Mouse (Mus musculus) mouse embryonic stem cell (cell line): Measurements from ENCODE around the gene Dpyd.

Source experiments
- in situ Hi-C, 2 experiments: fragments of 300-500 bp; cut with MboI; formaldehyde crosslinking; loops; 1 replicate in 1 of 2; 3 replicates in 1 of 2; pipeline ENCODE4 v1.14.3; 2019 to 2020; ENCODE audit warnings: low sequenced_read_pairs in 2 of 2, low pct_unique_long_range_greater_than_20kb in 1 of 2, mixed read lengths in 1 of 2; ENCODE audit not compliant: unreplicated experiment in 1 of 2

The Dpyd gene

DNA sequence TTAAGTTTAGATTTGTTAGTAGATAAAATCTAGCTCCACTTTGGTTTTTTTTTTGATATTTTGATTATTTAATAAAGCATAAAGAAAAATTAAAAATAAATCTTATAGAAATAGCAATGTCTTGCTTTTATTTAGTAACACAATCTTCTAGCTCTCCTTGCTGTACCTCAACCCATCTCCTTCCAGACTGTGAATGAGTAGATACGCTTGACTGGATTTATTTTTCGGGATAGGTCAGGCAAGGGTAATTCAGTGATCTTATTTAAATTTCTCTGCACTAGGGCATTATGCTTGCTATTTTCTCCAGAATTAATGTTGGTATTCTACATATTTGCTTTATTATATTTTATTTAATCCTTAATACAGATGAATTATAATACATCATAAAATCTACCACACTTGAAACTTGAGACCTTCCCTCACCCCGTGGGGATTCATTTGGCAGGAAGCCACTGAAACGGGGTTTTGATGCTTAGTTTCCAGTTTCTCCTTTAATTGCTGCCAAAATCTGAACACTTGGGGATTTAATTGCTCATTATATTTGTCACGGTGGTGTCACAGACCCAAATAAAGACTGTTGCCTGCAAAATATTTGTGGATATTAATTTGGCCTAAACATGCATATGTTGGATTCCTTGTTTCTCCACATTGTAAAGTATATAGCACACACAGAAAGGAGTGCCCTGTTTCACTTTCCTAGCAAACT lies 102.2 kb downstream of the Dpyd start:
- in situ Hi-C loops = no loop called here

DNA sequence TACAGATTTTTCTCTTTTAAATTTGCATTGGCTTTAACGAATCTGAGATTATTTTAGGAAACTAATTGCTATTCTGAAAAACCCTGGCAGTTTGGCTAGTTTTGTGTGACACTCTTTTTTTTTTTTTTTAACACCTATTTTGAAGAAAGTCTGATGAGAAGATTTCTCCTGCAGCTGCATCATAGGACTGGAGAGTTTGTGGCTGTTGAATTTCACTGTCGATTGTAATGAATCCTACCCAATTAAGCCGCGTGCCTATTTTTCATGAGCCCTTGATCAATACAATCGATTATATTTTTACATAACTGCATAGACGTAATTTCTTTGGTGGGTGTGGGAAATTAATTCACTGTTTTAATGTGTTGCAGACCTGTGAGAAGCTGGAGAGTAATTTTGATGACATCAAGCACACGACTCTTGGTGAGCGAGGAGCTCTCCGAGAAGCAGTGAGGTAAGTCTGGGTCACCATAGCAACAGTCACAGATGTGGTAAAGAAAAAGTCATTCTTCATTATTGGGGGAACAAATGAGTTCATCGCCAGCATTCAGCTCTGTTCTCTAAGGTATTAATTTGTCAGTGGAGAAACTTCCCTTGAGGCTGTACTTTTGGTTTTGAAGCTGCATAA lies 112.3 kb downstream of the Dpyd start:
- in situ Hi-C loops = no loop called here

DNA sequence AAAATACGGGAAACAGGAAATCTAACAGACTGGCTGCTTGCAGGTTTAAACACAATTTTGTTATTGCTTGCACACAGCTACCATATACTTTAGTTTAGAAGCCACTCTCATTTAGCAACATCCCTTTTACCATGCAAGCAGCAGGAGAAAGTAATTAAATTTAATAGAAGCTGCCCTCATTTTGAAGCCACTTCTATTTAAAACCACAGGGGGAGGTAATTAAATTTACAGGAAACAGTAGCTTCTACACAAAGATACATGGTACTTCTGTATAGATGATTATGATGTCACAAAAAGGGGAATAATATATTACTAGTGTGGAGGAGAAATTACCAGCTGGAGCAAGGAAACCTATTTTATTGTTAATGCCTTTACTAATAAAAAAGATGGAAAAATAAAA lies 113.5 kb downstream of the Dpyd start:
- in situ Hi-C loops = no loop called here

DNA sequence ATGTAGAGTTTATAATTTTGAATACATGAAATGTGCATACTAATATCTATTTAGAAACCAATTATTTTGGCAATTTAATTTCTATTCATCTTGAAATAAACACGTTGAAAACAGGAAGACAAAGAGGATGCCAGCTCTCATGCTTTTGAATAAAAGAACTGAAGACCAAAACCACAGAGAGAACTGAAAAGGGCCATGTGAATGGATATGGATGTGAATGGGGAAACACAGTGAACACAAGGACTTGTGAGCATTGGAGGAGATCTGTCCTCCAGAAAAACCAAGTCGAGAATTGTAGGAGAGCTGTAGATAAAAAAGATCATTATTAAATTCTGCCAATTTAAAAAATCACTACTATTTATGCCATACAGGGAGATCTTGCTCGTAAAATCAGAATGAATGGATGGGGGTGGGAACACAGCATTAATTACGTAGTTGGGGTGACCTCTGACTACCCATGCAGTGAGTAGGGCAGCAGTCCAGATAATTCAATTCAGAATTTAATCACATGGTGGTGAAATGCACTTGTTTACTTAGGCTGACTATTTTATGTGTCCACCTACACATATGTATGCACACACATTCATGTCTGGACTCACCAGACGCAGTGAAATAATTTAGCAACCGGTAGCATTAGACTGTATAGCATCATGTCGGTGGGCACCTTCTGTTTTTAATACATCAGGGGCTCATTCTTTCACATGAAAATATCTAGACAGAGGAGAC lies 114.3 kb downstream of the Dpyd start:
- in situ Hi-C loops = no loop called here

DNA sequence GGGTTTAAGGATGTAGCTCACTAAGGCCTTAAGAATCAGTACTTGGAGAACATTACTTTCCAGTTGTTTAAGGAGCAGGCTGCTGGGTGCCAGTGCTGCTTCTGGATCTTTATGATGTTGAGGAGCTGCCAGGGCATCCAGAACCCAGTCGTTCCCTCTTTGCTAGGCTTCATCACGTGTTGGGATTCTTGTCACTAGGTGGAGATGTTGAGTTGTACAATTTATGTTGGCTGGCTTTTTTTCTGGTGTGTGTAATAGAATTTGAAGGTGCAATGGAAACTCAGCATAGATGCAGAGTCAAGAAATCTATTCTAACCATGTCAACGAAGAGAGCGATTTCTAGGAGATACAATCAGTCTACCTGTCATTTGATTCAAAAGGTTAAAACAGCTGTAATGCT lies 118.9 kb downstream of the Dpyd start:
- in situ Hi-C loops = no loop called here

DNA sequence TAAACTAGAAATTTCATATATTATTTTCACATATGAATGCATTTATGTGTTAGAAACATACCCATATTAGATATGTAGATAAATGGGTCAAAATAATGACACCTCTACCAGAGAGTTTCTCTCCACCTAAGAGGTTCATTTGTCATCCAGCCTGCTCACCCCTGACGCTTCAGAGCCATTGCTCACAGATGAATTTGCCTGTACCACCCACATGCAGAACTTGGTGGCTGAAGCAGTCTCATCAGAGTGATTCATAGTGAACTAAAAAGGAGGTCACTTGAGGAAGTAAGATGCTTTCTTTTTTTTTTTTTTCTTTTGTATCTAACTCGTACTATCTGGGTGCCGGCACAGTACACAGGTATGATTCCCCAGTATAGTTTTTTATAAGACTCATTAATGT lies 188.3 kb downstream of the Dpyd start:
- in situ Hi-C loops = no loop called here

DNA sequence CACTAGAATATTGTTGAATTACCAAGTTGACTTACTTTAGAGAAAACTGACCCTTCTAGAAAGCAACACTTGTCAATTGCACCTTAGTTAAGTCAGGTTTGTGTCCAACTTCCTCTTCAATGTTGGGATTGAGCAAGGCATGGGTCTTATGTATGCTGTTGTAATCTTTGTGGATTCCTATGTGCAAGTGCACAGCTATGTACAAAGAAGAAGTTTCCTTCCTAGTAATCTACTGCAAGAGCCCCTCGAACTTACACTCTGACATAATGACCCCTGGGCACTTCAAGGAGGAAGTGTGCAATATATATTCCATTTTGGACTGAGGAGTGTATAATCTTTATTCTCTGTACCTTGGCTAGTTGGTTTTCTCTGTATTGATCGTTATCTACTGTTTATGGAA lies 191.7 kb downstream of the Dpyd start:
- in situ Hi-C loops = no loop called here

DNA sequence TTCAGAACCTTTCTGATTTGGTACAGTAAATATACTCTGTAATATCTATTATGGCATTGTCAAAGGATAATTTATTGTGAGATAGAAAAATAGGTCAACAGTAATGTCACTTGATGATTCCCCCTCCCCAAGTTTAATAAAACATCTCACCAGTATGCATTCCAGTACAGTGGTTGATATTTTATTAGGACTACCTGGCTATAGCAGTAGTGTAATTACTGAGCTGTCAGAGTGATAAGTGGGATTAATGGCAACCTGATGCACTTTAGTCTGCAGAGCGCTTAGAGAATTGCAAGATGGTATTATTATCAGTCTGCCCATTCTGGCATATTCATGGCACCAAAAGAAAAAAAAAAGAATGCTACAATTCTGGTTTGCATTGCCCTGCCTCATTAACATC lies 194.2 kb downstream of the Dpyd start:
- in situ Hi-C loops = no loop called here

DNA sequence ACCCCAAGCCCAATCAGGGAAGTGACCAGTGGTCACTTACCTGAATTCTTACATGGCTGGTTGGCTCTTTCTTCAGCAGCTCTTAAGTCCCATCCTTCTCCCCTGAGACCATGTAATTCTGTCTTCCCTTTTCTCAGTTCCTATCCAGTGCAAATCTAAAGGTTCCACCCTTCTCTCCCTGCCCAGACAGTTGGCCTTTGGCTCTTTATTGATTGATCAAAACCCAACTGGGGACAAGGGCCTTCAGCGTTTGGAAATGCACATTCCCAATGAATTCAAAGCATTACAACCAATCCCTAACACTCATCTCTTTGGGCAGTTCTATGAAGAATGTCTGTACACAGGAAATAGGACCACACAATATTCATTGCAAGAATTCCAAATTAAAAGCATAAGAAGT lies 251.0 kb downstream of the Dpyd start:
- in situ Hi-C loops = no loop called here

DNA sequence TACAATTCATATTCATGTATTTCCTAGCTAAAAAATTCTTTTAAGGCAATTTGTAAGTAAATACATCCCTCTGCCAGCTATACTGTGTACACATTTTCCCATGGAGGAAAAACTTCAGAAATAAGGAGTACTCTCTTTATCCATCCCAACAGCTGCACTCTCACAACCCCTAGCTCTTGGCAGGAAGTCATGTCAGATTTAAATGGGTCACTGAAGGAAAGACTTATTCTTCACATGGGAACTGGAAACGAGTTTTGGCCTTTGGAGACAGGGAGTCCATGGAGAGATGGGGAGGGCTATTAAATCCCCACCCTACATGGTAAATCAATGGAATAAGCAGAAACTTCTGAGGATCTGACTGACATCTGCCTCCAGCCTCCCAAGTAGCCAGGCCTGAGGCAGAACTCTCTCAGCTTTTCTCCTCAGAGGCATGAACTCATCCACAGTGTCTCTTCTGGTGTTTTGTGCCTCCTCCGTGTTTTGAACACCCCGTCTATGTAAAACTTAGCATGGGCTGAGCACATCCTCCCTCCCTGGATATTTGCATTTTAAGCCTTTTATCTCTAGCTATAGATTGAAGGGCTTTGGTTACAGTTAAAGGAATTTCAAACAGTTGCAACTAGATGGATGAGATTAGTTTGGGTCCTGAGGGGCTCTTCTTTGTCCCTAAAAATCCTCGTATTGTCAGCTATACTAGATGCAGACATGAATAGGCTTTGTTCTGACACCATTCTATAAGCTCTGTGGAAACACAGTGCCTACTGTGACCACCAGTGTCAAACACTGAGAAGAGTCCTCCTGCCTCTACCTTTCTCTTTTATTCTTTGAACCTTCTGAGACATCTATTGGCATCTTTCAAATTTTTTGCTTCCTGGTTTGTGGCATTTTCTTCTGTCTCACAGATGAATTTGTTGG lies 288.9 kb downstream of the Dpyd start:
- in situ Hi-C loops = no loop called here

DNA sequence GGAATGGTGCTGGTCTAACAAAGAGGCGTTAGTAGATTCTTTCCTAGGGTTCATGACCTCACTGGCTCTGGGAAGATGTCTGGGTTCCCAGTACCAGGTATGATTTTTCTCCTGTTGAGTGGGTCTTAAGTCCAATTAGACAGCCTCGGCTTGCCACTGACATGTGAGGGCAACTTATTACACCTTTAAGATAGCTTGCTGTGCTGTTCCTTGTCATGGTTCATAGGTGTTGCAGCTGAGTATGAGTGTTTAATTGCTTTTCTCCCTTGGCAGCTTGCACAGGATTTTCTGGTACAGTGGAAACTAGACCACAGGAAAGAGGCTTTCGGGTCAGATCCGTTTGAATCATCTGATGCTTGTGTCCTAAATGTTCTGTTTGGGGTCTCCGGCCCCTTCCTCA lies 290.8 kb downstream of the Dpyd start:
- in situ Hi-C loops = no loop called here

DNA sequence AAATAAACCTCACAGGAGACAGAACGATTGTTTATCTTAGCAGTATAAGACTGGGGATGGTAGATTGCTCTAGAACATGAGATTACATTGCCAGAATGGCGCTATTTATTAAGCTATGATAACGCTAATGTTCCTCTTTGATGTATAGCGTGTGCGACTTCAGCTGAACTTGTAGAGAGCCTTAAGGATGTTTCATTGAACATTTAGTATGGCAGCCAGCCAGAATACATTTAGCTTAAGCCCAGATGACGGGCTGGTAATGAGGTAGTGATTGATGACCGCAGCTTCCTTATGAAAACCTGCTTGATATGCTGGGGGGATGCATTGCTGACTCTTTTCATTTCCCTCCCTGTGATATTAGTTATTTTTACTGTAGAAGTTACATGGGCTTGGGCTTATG lies 293.5 kb downstream of the Dpyd start:
- in situ Hi-C loops = no loop called here

DNA sequence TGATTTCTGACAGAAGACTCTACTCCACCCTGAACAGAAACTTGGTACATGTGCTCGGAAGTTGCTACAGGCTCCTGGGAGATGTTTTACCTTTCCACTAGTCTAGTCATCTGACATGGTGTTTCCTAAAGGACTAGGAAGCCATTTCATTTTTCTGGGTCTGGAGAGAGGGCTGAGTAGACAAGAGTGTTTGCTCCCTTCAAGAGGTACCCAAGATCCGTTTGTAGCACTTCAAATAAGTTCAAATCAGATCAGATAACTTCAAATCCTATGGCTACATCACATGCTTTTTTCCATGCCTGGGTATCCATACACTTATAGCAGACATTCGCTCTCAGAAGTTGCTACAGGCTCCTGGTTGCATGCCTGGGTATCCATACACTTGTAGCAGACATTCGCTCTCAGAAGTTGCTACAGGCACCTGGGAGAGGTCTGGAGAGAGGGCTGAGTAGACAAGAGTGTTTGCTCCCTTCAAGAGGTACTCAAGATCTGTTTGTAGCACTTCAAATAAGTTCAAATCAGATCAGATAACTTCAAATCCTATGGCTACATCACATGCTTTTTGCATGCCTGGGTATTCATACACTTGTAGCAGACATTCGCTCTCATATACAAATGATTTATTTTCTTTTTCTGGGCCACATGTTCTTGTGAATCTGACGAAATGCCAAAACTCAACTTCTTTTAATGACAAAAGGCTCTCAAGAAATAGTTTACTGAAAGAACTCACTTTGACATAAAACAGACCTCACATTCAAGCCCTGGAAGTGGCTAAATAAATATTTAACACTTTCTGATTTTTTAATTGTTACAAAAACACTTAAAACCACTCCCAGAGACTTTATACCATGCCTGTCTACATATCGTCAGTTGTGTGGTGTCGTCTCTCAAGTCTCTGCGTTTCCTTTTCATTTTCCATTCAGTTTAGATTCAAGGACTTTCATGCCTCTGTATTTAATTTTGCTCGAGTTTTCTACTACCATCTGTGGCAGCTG lies 307.5 kb downstream of the Dpyd start:
- in situ Hi-C loops = no loop called here

DNA sequence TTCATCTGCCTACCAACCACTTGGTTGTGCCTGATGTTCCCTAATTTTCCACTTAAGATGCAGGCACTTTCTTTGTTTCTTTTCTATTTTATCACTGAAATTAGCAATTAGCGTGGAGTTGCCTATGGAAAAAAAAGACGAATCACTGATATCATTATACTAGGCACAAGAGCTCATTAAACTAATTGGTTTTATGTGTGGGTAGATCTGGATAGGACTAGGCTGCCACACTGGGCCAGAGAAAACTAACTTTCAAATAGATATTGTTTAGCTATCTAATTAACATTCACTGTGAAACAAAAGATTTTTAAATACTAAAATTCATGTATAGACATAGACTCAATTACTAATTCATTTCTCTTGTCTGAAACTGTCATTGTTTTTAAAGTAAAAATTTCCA lies 313.9 kb downstream of the Dpyd start:
- in situ Hi-C loops = no loop called here

DNA sequence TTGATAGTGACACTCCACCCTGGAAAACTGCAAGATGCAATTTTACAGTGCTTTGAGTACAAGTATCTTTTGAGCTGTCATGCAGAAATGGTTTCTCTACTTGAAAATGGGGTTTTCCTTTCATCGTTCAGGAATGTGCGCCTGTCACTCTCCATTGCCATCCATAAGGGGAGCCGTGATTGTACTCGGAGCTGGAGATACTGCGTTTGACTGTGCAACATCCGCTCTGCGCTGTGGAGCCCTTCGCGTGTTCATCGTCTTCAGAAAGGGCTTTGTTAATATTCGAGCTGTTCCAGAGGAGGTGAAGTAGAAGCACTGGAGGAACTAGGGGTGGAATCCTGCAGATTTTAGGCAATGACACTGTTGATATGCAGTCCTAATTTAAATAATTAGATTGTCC lies 337.1 kb downstream of the Dpyd start:
- in situ Hi-C loops = no loop called here

DNA sequence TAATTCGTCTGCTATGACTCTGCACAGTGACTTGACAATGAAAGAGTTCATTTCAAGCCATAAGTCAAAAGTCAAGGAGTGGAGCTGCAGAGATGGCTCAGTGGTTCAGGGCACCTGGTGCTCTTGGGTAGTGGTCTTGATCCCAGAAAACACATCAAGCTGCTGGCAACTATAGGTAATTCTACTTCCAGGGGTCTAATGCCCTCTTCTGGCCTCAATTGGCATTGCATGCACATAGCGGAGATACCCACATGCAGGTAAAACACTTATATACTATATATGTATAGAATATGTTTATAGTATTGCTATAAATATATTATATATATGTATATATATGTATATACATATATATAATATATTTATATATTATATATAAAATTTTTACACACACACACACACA lies 429.4 kb downstream of the Dpyd start:
- in situ Hi-C loops = no loop called here

DNA sequence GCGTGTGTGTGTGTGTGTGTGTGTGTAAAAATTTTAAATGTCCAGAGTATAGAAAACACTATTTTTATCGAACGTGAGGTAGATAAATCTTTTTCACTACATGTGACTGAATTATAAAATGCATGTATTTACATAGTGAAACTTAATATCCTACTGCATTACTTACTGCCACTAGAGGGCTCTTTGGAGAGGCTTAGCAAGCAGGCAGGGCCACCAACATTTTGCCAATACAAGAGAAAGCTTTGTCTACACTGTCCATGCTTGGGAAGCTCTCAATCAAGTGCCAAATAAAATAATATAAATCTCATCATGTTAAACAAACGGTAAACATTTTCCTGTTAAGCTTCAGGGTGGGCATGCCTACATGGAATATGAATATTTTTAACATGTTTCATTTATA lies 429.9 kb downstream of the Dpyd start:
- in situ Hi-C loops = no loop called here

DNA sequence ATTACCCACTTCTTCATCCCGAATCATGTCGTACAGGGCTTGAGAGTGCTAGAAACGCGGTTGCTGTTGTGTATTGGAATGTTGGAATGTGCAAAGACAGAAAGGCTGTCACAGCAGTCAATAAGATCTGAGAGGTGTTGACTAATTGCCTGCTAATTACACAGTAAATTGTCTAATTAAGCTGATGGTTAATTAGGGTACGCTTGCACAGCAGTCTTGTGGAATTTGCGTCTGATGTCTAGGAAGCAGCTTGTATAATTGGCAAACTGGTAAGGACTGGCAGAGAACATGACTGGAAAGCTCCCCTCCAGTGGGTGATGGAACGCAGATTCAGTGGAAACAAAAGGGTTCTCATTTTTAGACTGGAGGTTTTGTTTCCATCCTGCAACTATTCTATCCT lies 459.3 kb downstream of the Dpyd start:
- in situ Hi-C loops = no loop called here
